In genomic region chr7:44186516-44186915, GRCm38 (mm10) we compare ENCODE assay signal across 22 mouse cellular contexts. TPM values are rescaled to one million over a fixed set of nuclear protein-coding genes. Genes with fewer than 3 reads are reported as not detected.
DNase-seq lines count a peak whose midpoint lies in the region; ATAC-seq and TF ChIP-seq lines count a peak whose summit lies in the region.
"Not testable (repeated sequence)": the region's sequence is repeated elsewhere in the genome, so short reads cannot be mapped to it uniquely, and the experiment has no call there.
"Had no signal": no experiment of that assay in that cellular context is flagged by ENCODE, and none has a peak within 500 bp of the region (broad histone marks: within the 10 kb centered on the region; RNA-seq: fewer than 3 reads in every experiment).

No protein-coding gene starts in this region.

- TF ChIP-seq EP300 in liver, postnatal 0 days (IDR thresholded peaks at IDR 0.05; ENCODE audit: low read depth); stomach, postnatal 0 days (optimal IDR thresholded peaks at IDR 0.05): not testable (repeated sequence)

- H3K9me3 ChIP-seq in embryonic facial prominence, embryonic 10.5 days; intestine, embryonic 15.5 days; liver, postnatal 0 days (ENCODE audit: low read length); stomach, embryonic 14.5 days (ENCODE audit: control insufficient read depth, low read depth, low read length); stomach, postnatal 0 days (ENCODE audit: control insufficient read depth, low read length): not testable (repeated sequence)

- TF ChIP-seq CTCF in liver, postnatal 0 days (IDR thresholded peaks at IDR 0.05; ENCODE audit: low read depth); stomach, postnatal 0 days (IDR thresholded peaks at IDR 0.05; ENCODE audit: low read depth): not testable (repeated sequence)

- not testable (repeated sequence) for H3K9ac ChIP-seq in intestine, embryonic 15.5 days; liver, postnatal 0 days (replicated peaks); stomach, embryonic 14.5 days (replicated peaks; ENCODE audit: low read depth, low read length); stomach, postnatal 0 days (ENCODE audit: low read length)

- H3K27me3 ChIP-seq in embryonic facial prominence, embryonic 10.5 days (replicated peaks; ENCODE audit: low read depth, poor library complexity, severe bottlenecking); intestine, embryonic 15.5 days (replicated peaks); liver, postnatal 0 days (ENCODE audit: insufficient read depth, low read length); stomach, embryonic 14.5 days (ENCODE audit: control insufficient read depth, insufficient read depth, low read length); stomach, postnatal 0 days (ENCODE audit: control insufficient read depth, insufficient read depth, low read length): not testable (repeated sequence)

- ATAC-seq in intestine, embryonic 15.5 days: peak; percentile 58; the same call in 1 of the 2 replicates
- ATAC-seq in liver, postnatal 0 days: not testable (repeated sequence)
- ATAC-seq in stomach, embryonic 14.5 days (ENCODE audit: insufficient number of reproducible peaks, insufficient read depth, low FRiP score, low read depth): peak; percentile 79
- ATAC-seq in stomach, postnatal 0 days (ENCODE audit: low FRiP score, low TSS enrichment): peak; percentile 84; the same call in 1 of the 2 replicates

- not testable (repeated sequence) for H3K36me3 ChIP-seq in embryonic facial prominence, embryonic 10.5 days (replicated peaks); intestine, embryonic 15.5 days; liver, postnatal 0 days (replicated peaks; ENCODE audit: insufficient read depth, low read length); stomach, embryonic 14.5 days (ENCODE audit: control insufficient read depth, insufficient read depth, low read length); stomach, postnatal 0 days (ENCODE audit: control insufficient read depth, insufficient read depth, low read length)

- not testable (repeated sequence) for H3K27ac ChIP-seq in embryonic facial prominence, embryonic 10.5 days (replicated peaks); intestine, embryonic 15.5 days; liver, postnatal 0 days (ENCODE audit: low read depth); stomach, embryonic 14.5 days (ENCODE audit: low read length); stomach, postnatal 0 days (replicated peaks)

- not testable (repeated sequence) for H3K4me1 ChIP-seq in embryonic facial prominence, embryonic 10.5 days; intestine, embryonic 15.5 days (replicated peaks); liver, postnatal 0 days (ENCODE audit: insufficient read depth); stomach, embryonic 14.5 days (ENCODE audit: control insufficient read depth, insufficient read depth, low read length); stomach, postnatal 0 days (replicated peaks; ENCODE audit: control insufficient read depth, insufficient read depth)

- H3K4me3 ChIP-seq in embryonic facial prominence, embryonic 10.5 days; intestine, embryonic 15.5 days (replicated peaks); liver, postnatal 0 days (ENCODE audit: low read depth, low read length); stomach, embryonic 14.5 days (ENCODE audit: low read depth, low read length); stomach, postnatal 0 days (ENCODE audit: low read depth, low read length): not testable (repeated sequence)

- peak; percentile 4 for DNase-seq in embryonic facial prominence, embryonic 10.5 days (ENCODE audit: low spot score)
- DNase-seq in kidney, adult 11 months: peak; percentile 35
- peak; percentile 26 for DNase-seq in kidney, adult 9 months
- DNase-seq in kidney, postnatal 14 days: peak; percentile 14
- DNase-seq in liver, postnatal 0 days: peak; percentile 10
- DNase-seq in stomach, postnatal 0 days (ENCODE audit: low spot score): peak; percentile 76

- H3K4me2 ChIP-seq in intestine, embryonic 15.5 days (replicated peaks); liver, postnatal 0 days (ENCODE audit: low read depth, low read length); stomach, embryonic 14.5 days (replicated peaks; ENCODE audit: low read depth, low read length); stomach, postnatal 0 days (replicated peaks; ENCODE audit: low read depth): not testable (repeated sequence)

- 70% methylated on average over 8 of the region's 8 CpGs for WGBS in embryonic facial prominence, embryonic 10.5 days
- 54% methylated on average over 8 of the region's 8 CpGs for WGBS in intestine, embryonic 15.5 days
- WGBS in liver, postnatal 0 days (ENCODE audit: insufficient replicate concordance): 53% methylated on average over 8 of the region's 8 CpGs
- 54% methylated on average over 8 of the region's 8 CpGs for WGBS in stomach, embryonic 14.5 days
- 48% methylated on average over 8 of the region's 8 CpGs for WGBS in stomach, postnatal 0 days

RNA-seq across cellular contexts. Expression of gene Klk1b24, which starts 1.5 kb away (rescaled TPM):
- not detected in 2 replicates for polyA plus RNA-seq in embryonic facial prominence, embryonic 10.5 days (2016; fragmentation: Nextera tagmentation; extraction: Ambion mirVana)
- polyA plus RNA-seq in intestine, embryonic 15.5 days (2015; fragmentation: Nextera tagmentation; extraction: Ambion mirVana): 0.52 TPM in 1 of 2 replicates, not detected in the other
- polyA plus RNA-seq in liver, postnatal 0 days (2015; fragmentation: Nextera tagmentation; extraction: Ambion mirVana): not detected in 2 replicates
- polyA plus RNA-seq in stomach, embryonic 14.5 days (2014; fragmentation: Nextera tagmentation; extraction: Ambion mirVana): not detected in 2 replicates
- polyA plus RNA-seq in stomach, postnatal 0 days (2015; fragmentation: Nextera tagmentation; extraction: Ambion mirVana): not detected in 2 replicates
- polyA plus RNA-seq: activated CD4-positive, CD25-positive, alpha-beta regulatory T cell, adult 4 months; C2C12; cortical plate, adult 2 months; embryonic facial prominence, embryonic 11.5 days; embryonic facial prominence, embryonic 13.5 days; embryonic facial prominence, embryonic 15.5 days; erythroblast, embryonic 14.5 days; forebrain, embryonic 10.5 days; forebrain, embryonic 12.5 days; forebrain, embryonic 14.5 days; forebrain, embryonic 16.5 days; G1E; Patski had no signal

RNA-seq across cellular contexts. Expression of gene Klk1b3, which starts 11.5 kb away (rescaled TPM):
- not detected in 2 replicates for polyA plus RNA-seq in embryonic facial prominence, embryonic 10.5 days (2016; fragmentation: Nextera tagmentation; extraction: Ambion mirVana)
- polyA plus RNA-seq in intestine, embryonic 15.5 days (2015; fragmentation: Nextera tagmentation; extraction: Ambion mirVana): 0.38 and 0.51 TPM in 2 replicates
- not detected in 2 replicates for polyA plus RNA-seq in liver, postnatal 0 days (2015; fragmentation: Nextera tagmentation; extraction: Ambion mirVana)
- polyA plus RNA-seq in stomach, embryonic 14.5 days (2014; fragmentation: Nextera tagmentation; extraction: Ambion mirVana): not detected in 2 replicates
- not detected in 2 replicates for polyA plus RNA-seq in stomach, postnatal 0 days (2015; fragmentation: Nextera tagmentation; extraction: Ambion mirVana)
- polyA plus RNA-seq: activated CD4-positive, CD25-positive, alpha-beta regulatory T cell, adult 4 months; C2C12; cerebellum, adult 2 months; embryonic facial prominence, embryonic 11.5 days; embryonic facial prominence, embryonic 13.5 days; embryonic facial prominence, embryonic 15.5 days; erythroblast, embryonic 14.5 days; forebrain, embryonic 10.5 days; forebrain, embryonic 12.5 days; forebrain, embryonic 14.5 days; forebrain, embryonic 16.5 days; G1E; Patski had no signal

RNA-seq across cellular contexts. Expression of gene Klk1b4, which starts 20.7 kb away (rescaled TPM):
- not detected in 2 replicates for polyA plus RNA-seq in embryonic facial prominence, embryonic 10.5 days (2016; fragmentation: Nextera tagmentation; extraction: Ambion mirVana)
- polyA plus RNA-seq in intestine, embryonic 15.5 days (2015; fragmentation: Nextera tagmentation; extraction: Ambion mirVana): not detected in 2 replicates
- polyA plus RNA-seq in liver, postnatal 0 days (2015; fragmentation: Nextera tagmentation; extraction: Ambion mirVana): 0.18 TPM in 1 of 2 replicates, not detected in the other
- not detected in 2 replicates for polyA plus RNA-seq in stomach, embryonic 14.5 days (2014; fragmentation: Nextera tagmentation; extraction: Ambion mirVana)
- polyA plus RNA-seq in stomach, postnatal 0 days (2015; fragmentation: Nextera tagmentation; extraction: Ambion mirVana): not detected in 2 replicates
- polyA plus RNA-seq: activated CD4-positive, CD25-positive, alpha-beta regulatory T cell, adult 4 months; C2C12; cerebellum, adult 2 months; cortical plate, adult 2 months; embryonic facial prominence, embryonic 11.5 days; embryonic facial prominence, embryonic 13.5 days; embryonic facial prominence, embryonic 15.5 days; erythroblast, embryonic 14.5 days; forebrain, embryonic 10.5 days; forebrain, embryonic 12.5 days; forebrain, embryonic 14.5 days; forebrain, embryonic 16.5 days; G1E; Patski had no signal

RNA-seq across cellular contexts. Expression of gene Klk1b5, which starts 29.2 kb away (rescaled TPM):
- polyA plus RNA-seq in embryonic facial prominence, embryonic 10.5 days (2016; fragmentation: Nextera tagmentation; extraction: Ambion mirVana): not detected in 2 replicates
- not detected in 2 replicates for polyA plus RNA-seq in intestine, embryonic 15.5 days (2015; fragmentation: Nextera tagmentation; extraction: Ambion mirVana)
- not detected in 2 replicates for polyA plus RNA-seq in liver, postnatal 0 days (2015; fragmentation: Nextera tagmentation; extraction: Ambion mirVana)
- polyA plus RNA-seq in stomach, embryonic 14.5 days (2014; fragmentation: Nextera tagmentation; extraction: Ambion mirVana): not detected in 2 replicates
- polyA plus RNA-seq in stomach, postnatal 0 days (2015; fragmentation: Nextera tagmentation; extraction: Ambion mirVana): not detected in 2 replicates
- polyA plus RNA-seq: activated CD4-positive, CD25-positive, alpha-beta regulatory T cell, adult 4 months; C2C12; cerebellum, adult 2 months; cortical plate, adult 2 months; embryonic facial prominence, embryonic 11.5 days; embryonic facial prominence, embryonic 13.5 days; embryonic facial prominence, embryonic 15.5 days; erythroblast, embryonic 14.5 days; forebrain, embryonic 10.5 days; forebrain, embryonic 12.5 days; forebrain, embryonic 14.5 days; forebrain, embryonic 16.5 days; G1E; Patski had no signal

RNA-seq across cellular contexts. Expression of gene Klk1, which starts 38.6 kb away (rescaled TPM):
- not detected in 2 replicates for polyA plus RNA-seq in embryonic facial prominence, embryonic 10.5 days (2016; fragmentation: Nextera tagmentation; extraction: Ambion mirVana)
- 13.1 and 30.8 TPM in 2 replicates for polyA plus RNA-seq in intestine, embryonic 15.5 days (2015; fragmentation: Nextera tagmentation; extraction: Ambion mirVana)
- 0.79 TPM in 1 of 2 replicates, not detected in the other for polyA plus RNA-seq in liver, postnatal 0 days (2015; fragmentation: Nextera tagmentation; extraction: Ambion mirVana)
- 0.71 and 2.0 TPM in 2 replicates for polyA plus RNA-seq in stomach, embryonic 14.5 days (2014; fragmentation: Nextera tagmentation; extraction: Ambion mirVana)
- 9.7 and 10.7 TPM in 2 replicates for polyA plus RNA-seq in stomach, postnatal 0 days (2015; fragmentation: Nextera tagmentation; extraction: Ambion mirVana)
- polyA plus RNA-seq: activated CD4-positive, CD25-positive, alpha-beta regulatory T cell, adult 4 months; C2C12; cortical plate, adult 2 months; embryonic facial prominence, embryonic 11.5 days; embryonic facial prominence, embryonic 13.5 days; embryonic facial prominence, embryonic 15.5 days; erythroblast, embryonic 14.5 days; forebrain, embryonic 10.5 days; forebrain, embryonic 12.5 days; forebrain, embryonic 14.5 days; forebrain, embryonic 16.5 days; G1E; Patski had no signal

Comparison
In these comparisons a context has a peak if more than half of its experiments do, and no peak if none do; other contexts are left out.
1. DNase-seq: peak in every context shown above with its lines; median percentile 76 in stomach, postnatal 0 days; 35 in kidney, adult 11 months; 26 in kidney, adult 9 months; 14 in kidney, postnatal 14 days; 10 in liver, postnatal 0 days; 4 in embryonic facial prominence, embryonic 10.5 days.